Mouse (Mus musculus): ENCODE data around the gene Naif1. TPM values are rescaled to one million over a fixed set of nuclear protein-coding genes. Genes with fewer than 3 reads are reported as not detected.

Gene Naif1
- total and polyA plus RNA-seq, 2 experiments, result 0.83 to 3.0 TPM

- Histone ChIP-seq H3K36me3 (ENCODE audit: control insufficient read depth, insufficient read depth, low read length) (no peaks in the 10 kb centered on the region), H3K79me2 (ENCODE audit: control insufficient read depth, insufficient read depth, low read length) (no peaks in the 10 kb centered on the region), H3K4me3 (ENCODE audit: insufficient read depth, low read depth, low read length) (no peak overlapping the region), H3K27ac (replicated peaks; ENCODE audit: insufficient read depth, low read depth, low read length) (no peak overlapping the region), H3K4me1 (ENCODE audit: control insufficient read depth, insufficient read depth, low read length) (no peaks in the 10 kb centered on the region), H3K9ac (ENCODE audit: low read depth, low read length) (no peak overlapping the region), H3K27me3 (ENCODE audit: control insufficient read depth, insufficient read depth, low read length) (no peaks in the 10 kb centered on the region)
- no peak for TF ChIP-seq CTCF (IDR thresholded peaks at IDR 0.05; ENCODE audit: low read depth, low read length)
- no peak for TF ChIP-seq POLR2A (IDR thresholded peaks at IDR 0.05; ENCODE audit: extremely low read depth, insufficient read depth, low read length)
- WGBS, result 86% methylated on average over 12 of the region's 12 CpGs
- no peak for DNase-seq (ENCODE audit: extremely low read depth, low read depth, low spot score)
These were observed 43.0 kb downstream of the Naif1 start for GRCm38 (mm10) chr2:32493301-32493701.

GRCm38 (mm10) chr2:32494522-32494921 is 44.3 kb downstream of the Naif1 start:
- no peaks in the 10 kb centered on the region for H3K79me2 ChIP-seq (ENCODE audit: control insufficient read depth, insufficient read depth, low read length)
- peaks cover 2% of the 10 kb centered on the region; the same call in 1 of the 2 replicates for H3K4me1 ChIP-seq (ENCODE audit: control insufficient read depth, insufficient read depth, low read length)
- WGBS, result 78% methylated on average over 2 of the region's 2 CpGs
- H3K36me3 ChIP-seq (ENCODE audit: control insufficient read depth, insufficient read depth, low read length), result no peaks in the 10 kb centered on the region
- peak overlapping the region; percentile 16; the same call in 1 of the 2 replicates for H3K27ac ChIP-seq (replicated peaks; ENCODE audit: insufficient read depth, low read depth, low read length)
- no peak overlapping the region for H3K9ac ChIP-seq (ENCODE audit: low read depth, low read length)
- H3K4me3 ChIP-seq (ENCODE audit: insufficient read depth, low read depth, low read length), result no peak overlapping the region
- DNase-seq (ENCODE audit: extremely low read depth, low read depth, low spot score), result no peak
- no peaks in the 10 kb centered on the region for H3K27me3 ChIP-seq (ENCODE audit: control insufficient read depth, insufficient read depth, low read length)
- TF ChIP-seq CTCF (IDR thresholded peaks at IDR 0.05; ENCODE audit: low read depth, low read length) (no peak), POLR2A (IDR thresholded peaks at IDR 0.05; ENCODE audit: extremely low read depth, insufficient read depth, low read length) (no peak)

GRCm38 (mm10) chr2:32495185-32495726 is 45.0 kb downstream of the Naif1 start:
- peak; percentile 35 for DNase-seq (ENCODE audit: extremely low read depth, low read depth, low spot score)
- TF ChIP-seq CTCF (IDR thresholded peaks at IDR 0.05; ENCODE audit: low read depth, low read length) (no peak), POLR2A (IDR thresholded peaks at IDR 0.05; ENCODE audit: extremely low read depth, insufficient read depth, low read length) (no peak)
- H3K36me3 ChIP-seq (ENCODE audit: control insufficient read depth, insufficient read depth, low read length), result no peaks in the 10 kb centered on the region
- peaks cover 2% of the 10 kb centered on the region; the same call in 1 of the 2 replicates for H3K4me1 ChIP-seq (ENCODE audit: control insufficient read depth, insufficient read depth, low read length)
- no peaks in the 10 kb centered on the region for H3K27me3 ChIP-seq (ENCODE audit: control insufficient read depth, insufficient read depth, low read length)
- peak overlapping the region; percentile 38 for H3K27ac ChIP-seq (replicated peaks; ENCODE audit: insufficient read depth, low read depth, low read length)
- H3K79me2 ChIP-seq (ENCODE audit: control insufficient read depth, insufficient read depth, low read length), result no peaks in the 10 kb centered on the region
- H3K9ac ChIP-seq (ENCODE audit: low read depth, low read length), result no peak overlapping the region
- H3K4me3 ChIP-seq (ENCODE audit: insufficient read depth, low read depth, low read length), result peak overlapping the region; percentile 28
- 65% methylated on average over 20 of the region's 20 CpGs for WGBS

- Histone ChIP-seq H3K27me3 (ENCODE audit: control insufficient read depth, insufficient read depth, low read length) (no peaks in the 10 kb centered on the region), H3K36me3 (ENCODE audit: control insufficient read depth, insufficient read depth, low read length) (no peaks in the 10 kb centered on the region), H3K9ac (ENCODE audit: low read depth, low read length) (no peak overlapping the region), H3K79me2 (ENCODE audit: control insufficient read depth, insufficient read depth, low read length) (no peaks in the 10 kb centered on the region), H3K4me3 (ENCODE audit: insufficient read depth, low read depth, low read length) (no peak overlapping the region), H3K27ac (replicated peaks; ENCODE audit: insufficient read depth, low read depth, low read length) (no peak overlapping the region), H3K4me1 (ENCODE audit: control insufficient read depth, insufficient read depth, low read length) (peaks cover 2% of the 10 kb centered on the region; the same call in 1 of the 2 replicates)
- WGBS, result 39% methylated on average over 5 of the region's 5 CpGs
- DNase-seq (ENCODE audit: extremely low read depth, low read depth, low spot score), result no peak
- TF ChIP-seq CTCF (IDR thresholded peaks at IDR 0.05; ENCODE audit: low read depth, low read length) (no peak), POLR2A (IDR thresholded peaks at IDR 0.05; ENCODE audit: extremely low read depth, insufficient read depth, low read length) (no peak)
These were observed 45.9 kb downstream of the Naif1 start for GRCm38 (mm10) chr2:32496190-32496589.

GRCm38 (mm10) chr2:32499365-32499764 is 49.1 kb downstream of the Naif1 start:
- no peak overlapping the region for H3K9ac ChIP-seq (ENCODE audit: low read depth, low read length)
- peaks cover 2% of the 10 kb centered on the region; the same call in 1 of the 2 replicates for H3K4me1 ChIP-seq (ENCODE audit: control insufficient read depth, insufficient read depth, low read length)
- H3K36me3 ChIP-seq (ENCODE audit: control insufficient read depth, insufficient read depth, low read length), result no peaks in the 10 kb centered on the region
- no peaks in the 10 kb centered on the region for H3K27me3 ChIP-seq (ENCODE audit: control insufficient read depth, insufficient read depth, low read length)
- no peak overlapping the region for H3K4me3 ChIP-seq (ENCODE audit: insufficient read depth, low read depth, low read length)
- TF ChIP-seq POLR2A (IDR thresholded peaks at IDR 0.05; ENCODE audit: extremely low read depth, insufficient read depth, low read length) (no peak), CTCF (IDR thresholded peaks at IDR 0.05; ENCODE audit: low read depth, low read length) (no peak)
- H3K79me2 ChIP-seq (ENCODE audit: control insufficient read depth, insufficient read depth, low read length), result no peaks in the 10 kb centered on the region
- DNase-seq (ENCODE audit: extremely low read depth, low read depth, low spot score), result peak; percentile 60
- WGBS, result 52% methylated on average over 4 of the region's 4 CpGs
- H3K27ac ChIP-seq (replicated peaks; ENCODE audit: insufficient read depth, low read depth, low read length), result peak overlapping the region; percentile 38; the same call in 1 of the 2 replicates

GRCm38 (mm10) chr2:32500461-32500860 is 50.2 kb downstream of the Naif1 start:
- Histone ChIP-seq H3K27ac (replicated peaks; ENCODE audit: insufficient read depth, low read depth, low read length) (no peak overlapping the region), H3K79me2 (ENCODE audit: control insufficient read depth, insufficient read depth, low read length) (no peaks in the 10 kb centered on the region), H3K27me3 (ENCODE audit: control insufficient read depth, insufficient read depth, low read length) (no peaks in the 10 kb centered on the region), H3K36me3 (ENCODE audit: control insufficient read depth, insufficient read depth, low read length) (no peaks in the 10 kb centered on the region), H3K4me1 (ENCODE audit: control insufficient read depth, insufficient read depth, low read length) (peaks cover 2% of the 10 kb centered on the region; the same call in 1 of the 2 replicates), H3K9ac (ENCODE audit: low read depth, low read length) (no peak overlapping the region), H3K4me3 (ENCODE audit: insufficient read depth, low read depth, low read length) (no peak overlapping the region)
- no peak for TF ChIP-seq POLR2A (IDR thresholded peaks at IDR 0.05; ENCODE audit: extremely low read depth, insufficient read depth, low read length)
- no peak for TF ChIP-seq CTCF (IDR thresholded peaks at IDR 0.05; ENCODE audit: low read depth, low read length)
- DNase-seq (ENCODE audit: extremely low read depth, low read depth, low spot score), result no peak
- WGBS, result 90% methylated on average over 5 of the region's 5 CpGs

Measured in liver, adult 2 months (tissue).